Mouse (Mus musculus) kidney, embryonic 15.5 days (tissue): ENCODE data around the gene Psme3. TPM values are rescaled to one million over a fixed set of nuclear protein-coding genes. Genes with fewer than 3 reads are reported as not detected.
A peak's percentile ranks its signal among the peaks of the same experiment; 100 is the strongest.

ENCODE experiments used
- ATAC-seq: fragments of 200-750 bp; cut with Nextera tagmentation; replicated peaks from 2 replicates; pipeline ENCODE4 v1.8.0; 2017; ENCODE audit warnings: moderate TSS enrichment; ENCODE audit not compliant: low FRiP score
- H3K27ac ChIP-seq: fragments of 300-500 bp; sonication (generic); 2 replicates; pipeline ENCODE4 v1.5.1; 2015; ENCODE audit warnings: mild to moderate bottlenecking, inconsistent platforms
- H3K27me3 ChIP-seq: fragments of 300-500 bp; sonication (generic); 2 replicates; pipeline ENCODE4 v1.6.1; 2015; ENCODE audit warnings: inconsistent platforms
- H3K36me3 ChIP-seq: fragments of 300-500 bp; sonication (generic); 2 replicates; pipeline ENCODE4 v1.6.1; 2015; ENCODE audit warnings: inconsistent platforms
- H3K4me1 ChIP-seq: fragments of 300-500 bp; sonication (generic); 2 replicates; pipeline ENCODE4 v1.6.1; 2015; ENCODE audit warnings: inconsistent platforms
- H3K4me2 ChIP-seq: fragments of 300-500 bp; sonication (generic); 2 replicates; pipeline ENCODE4 v1.6.1; 2015; ENCODE audit warnings: moderate library complexity, mild to moderate bottlenecking, inconsistent platforms
- H3K4me3 ChIP-seq: fragments of 300-500 bp; sonication (generic); replicated peaks from 2 replicates; pipeline ENCODE4 v1.5.1; 2015; ENCODE audit warnings: mild to moderate bottlenecking, inconsistent platforms
- H3K9ac ChIP-seq: fragments of 300-500 bp; sonication (generic); 2 replicates; pipeline ENCODE4 v1.6.1; 2015; ENCODE audit warnings: mild to moderate bottlenecking, inconsistent platforms
- H3K9me3 ChIP-seq: fragments of 300-500 bp; sonication (generic); replicated peaks from 2 replicates; pipeline ENCODE4 v1.6.1; 2016; ENCODE audit warnings: inconsistent platforms
- WGBS: fragments of 180-500 bp; shearing (Covaris S2); methylation state at CpG from one replicate; pipeline ENCODE4 v1.1.7; 2015; ENCODE audit warnings: mixed read lengths; 5-methylcytosine and 5-hydroxymethylcytosine counted together
- polyA plus RNA-seq: library from polyadenylated mRNA; unstranded; fragments of >200 nt; fragmentation: Nextera tagmentation; extraction: Ambion mirVana; gene quantifications from 2 replicates; pipeline ENCODE4 v1.2.1, GENCODE M21; 2015

Psme3 gene
- polyA plus RNA-seq, 1 experiment from 2014 or later: 153 TPM

- no peaks in the 10 kb centered on the region for H3K9me3 ChIP-seq
- no peaks in the 10 kb centered on the region for H3K27me3 ChIP-seq
- H3K4me2 ChIP-seq: no peak overlapping the region
- H3K4me3 ChIP-seq: no peak overlapping the region
- no peak overlapping the region for H3K9ac ChIP-seq
- no peak overlapping the region for H3K27ac ChIP-seq
- no peak for ATAC-seq
- peaks cover 30% of the 10 kb centered on the region for H3K4me1 ChIP-seq
- no peaks in the 10 kb centered on the region for H3K36me3 ChIP-seq
- 83% methylated on average over 9 of the region's 9 CpGs for WGBS
Measured at GRCm38 (mm10) chr11:101335685-101336084, 19.7 kb downstream of the Psme3 start.

- Histone ChIP-seq H3K4me1 (peaks cover 29% of the 10 kb centered on the region), H3K4me3 (peak overlapping the region; percentile 39), H3K9me3 (no peaks in the 10 kb centered on the region), H3K27me3 (no peaks in the 10 kb centered on the region), H3K27ac (peak overlapping the region; percentile 79), H3K36me3 (no peaks in the 10 kb centered on the region), H3K9ac (0 out of 2 replicates have a peak overlapping the region, but pooled peaks have one; percentile 33), H3K4me2 (peak overlapping the region; percentile 65)
- 0% methylated on average over 9 of the region's 9 CpGs for whole genome bisulfite sequencing
- ATAC-seq: peak; percentile 90
Measured at GRCm38 (mm10) chr11:101338123-101338760, 22.2 kb downstream of the Psme3 start.

- 74% methylated on average over 10 of the region's 10 CpGs for WGBS
- no peak overlapping the region for H3K9ac ChIP-seq
- H3K4me3 ChIP-seq: no peak overlapping the region
- no peaks in the 10 kb centered on the region for H3K36me3 ChIP-seq
- H3K4me1 ChIP-seq: peaks cover 6% of the 10 kb centered on the region; the same call in 1 of the 2 replicates
- no peaks in the 10 kb centered on the region for H3K27me3 ChIP-seq
- H3K9me3 ChIP-seq: no peaks in the 10 kb centered on the region
- no peak for ATAC-seq
- H3K4me2 ChIP-seq: no peak overlapping the region
- H3K27ac ChIP-seq: no peak overlapping the region
Measured at GRCm38 (mm10) chr11:101347083-101347775, 31.2 kb downstream of the Psme3 start.

GRCm38 (mm10) chr11:101348774-101349173 lies 32.8 kb downstream of the Psme3 start:
- 70% methylated on average over 7 of the region's 7 CpGs for WGBS
- H3K4me1 ChIP-seq: peaks cover 6% of the 10 kb centered on the region; the same call in 1 of the 2 replicates
- no peak overlapping the region for H3K27ac ChIP-seq
- H3K9ac ChIP-seq: no peak overlapping the region
- ATAC-seq: no peak
- no peak overlapping the region for H3K4me2 ChIP-seq
- H3K27me3 ChIP-seq: no peaks in the 10 kb centered on the region
- H3K4me3 ChIP-seq: no peak overlapping the region
- no peaks in the 10 kb centered on the region for H3K9me3 ChIP-seq
- no peaks in the 10 kb centered on the region for H3K36me3 ChIP-seq

GRCm38 (mm10) chr11:101349216-101349615 lies 33.2 kb downstream of the Psme3 start:
- Histone ChIP-seq H3K9ac (no peak overlapping the region), H3K27me3 (no peaks in the 10 kb centered on the region), H3K9me3 (no peaks in the 10 kb centered on the region), H3K36me3 (no peaks in the 10 kb centered on the region), H3K4me3 (no peak overlapping the region), H3K27ac (no peak overlapping the region), H3K4me1 (peaks cover 6% of the 10 kb centered on the region; the same call in 1 of the 2 replicates), H3K4me2 (no peak overlapping the region)
- no peak for ATAC-seq
- 80% methylated on average over 3 of the region's 3 CpGs for WGBS

GRCm38 (mm10) chr11:101351100-101351720 lies 35.2 kb downstream of the Psme3 start:
- no peak for ATAC-seq
- 49% methylated on average over 11 of the region's 11 CpGs for WGBS
- Histone ChIP-seq H3K27ac (no peak overlapping the region), H3K4me1 (peaks cover 6% of the 10 kb centered on the region; the same call in 1 of the 2 replicates), H3K4me2 (no peak overlapping the region), H3K36me3 (no peaks in the 10 kb centered on the region), H3K4me3 (no peak overlapping the region), H3K9me3 (no peaks in the 10 kb centered on the region), H3K27me3 (no peaks in the 10 kb centered on the region), H3K9ac (no peak overlapping the region)

- Histone ChIP-seq H3K27ac (no peak overlapping the region), H3K9me3 (no peaks in the 10 kb centered on the region), H3K4me1 (peaks cover 6% of the 10 kb centered on the region; the same call in 1 of the 2 replicates), H3K4me3 (no peak overlapping the region), H3K36me3 (no peaks in the 10 kb centered on the region), H3K27me3 (no peaks in the 10 kb centered on the region), H3K9ac (no peak overlapping the region), H3K4me2 (no peak overlapping the region)
- 56% methylated on average over 3 of the region's 3 CpGs for WGBS
- no peak for ATAC-seq
Measured at GRCm38 (mm10) chr11:101351721-101352111, 35.7 kb downstream of the Psme3 start.

- Histone ChIP-seq H3K9ac (no peak overlapping the region), H3K9me3 (no peaks in the 10 kb centered on the region), H3K4me3 (no peak overlapping the region), H3K27me3 (no peaks in the 10 kb centered on the region), H3K4me1 (peaks cover 6% of the 10 kb centered on the region; the same call in 1 of the 2 replicates), H3K36me3 (no peaks in the 10 kb centered on the region), H3K4me2 (no peak overlapping the region), H3K27ac (peak overlapping the region; percentile 14; the same call in 1 of the 2 replicates)
- ATAC-seq: no peak
- WGBS: 73% methylated on average over 12 of the region's 12 CpGs
Measured at GRCm38 (mm10) chr11:101353436-101353835, 37.4 kb downstream of the Psme3 start.

- 84% methylated on average over 5 of the region's 5 CpGs for WGBS
- Histone ChIP-seq H3K4me3 (no peak overlapping the region), H3K9me3 (no peaks in the 10 kb centered on the region), H3K4me1 (peaks cover 8% of the 10 kb centered on the region), H3K36me3 (no peaks in the 10 kb centered on the region), H3K4me2 (no peak overlapping the region), H3K27ac (no peak overlapping the region), H3K27me3 (no peaks in the 10 kb centered on the region), H3K9ac (no peak overlapping the region)
- no peak for ATAC-seq
Measured at GRCm38 (mm10) chr11:101354438-101355010, 38.5 kb downstream of the Psme3 start.

- no peak for ATAC-seq
- no peak overlapping the region for H3K9ac ChIP-seq
- peaks cover 21% of the 10 kb centered on the region for H3K4me1 ChIP-seq
- no peaks in the 10 kb centered on the region for H3K9me3 ChIP-seq
- no peak overlapping the region for H3K4me3 ChIP-seq
- no peak overlapping the region for H3K4me2 ChIP-seq
- no peak overlapping the region for H3K27ac ChIP-seq
- H3K36me3 ChIP-seq: no peaks in the 10 kb centered on the region
- 86% methylated on average over 2 of the region's 2 CpGs for WGBS
- no peaks in the 10 kb centered on the region for H3K27me3 ChIP-seq
Measured at GRCm38 (mm10) chr11:101355916-101356315, 39.9 kb downstream of the Psme3 start.

GRCm38 (mm10) chr11:101357505-101358182 lies 41.6 kb downstream of the Psme3 start:
- Histone ChIP-seq H3K9me3 (no peaks in the 10 kb centered on the region), H3K4me2 (no peak overlapping the region), H3K9ac (no peak overlapping the region), H3K27me3 (no peaks in the 10 kb centered on the region), H3K4me1 (peaks cover 25% of the 10 kb centered on the region), H3K36me3 (no peaks in the 10 kb centered on the region), H3K4me3 (no peak overlapping the region), H3K27ac (no peak overlapping the region)
- WGBS: 83% methylated on average over 3 of the region's 3 CpGs
- no peak for ATAC-seq
